Mouse (Mus musculus) cerebellum, postnatal 25 days (tissue): ENCODE measurements around the gene Psmb11.
"Not testable (repeated sequence)": the region's sequence is repeated elsewhere in the genome, so short reads cannot be mapped to it uniquely, and the experiment has no call there.

Source experiments
- DNase-seq, 2 experiments: peaks; one replicate each; pipeline ENCODE4 v3.0.0; 2021; ENCODE audit warnings: mixed read lengths in 2 of 2

Gene Psmb11

GRCm38 (mm10) chr14:54603686-54604085 lies 17.5 kb upstream of the Psmb11 start:
- DNase-seq: peak in 1 of 2 experiments; percentile 48

- peak; percentile 87 to 95 for DNase-seq
Observed at GRCm38 (mm10) chr14:54605752-54606321, 15.4 kb upstream of the Psmb11 start, which contains the start of gene 4931414P19Rik. Gene 4931414P19Rik (minus strand): TSS chr14:54605993.

GRCm38 (mm10) chr14:54607226-54607625 lies 14.0 kb upstream of the Psmb11 start:
- no peak for DNase-seq

- DNase-seq: no peak
Observed at GRCm38 (mm10) chr14:54609245-54609644, 12.0 kb upstream of the Psmb11 start.

GRCm38 (mm10) chr14:54609962-54610361 lies 11.3 kb upstream of the Psmb11 start:
- peak in 1 of 2 experiments; percentile 50 for DNase-seq

GRCm38 (mm10) chr14:54610648-54611047 lies 10.6 kb upstream of the Psmb11 start:
- DNase-seq: no peak

GRCm38 (mm10) chr14:54614130-54614529 lies 7.1 kb upstream of the Psmb11 start:
- not testable (repeated sequence) for DNase-seq

- no peak for DNase-seq
Observed at GRCm38 (mm10) chr14:54616226-54616825, 4.9 kb upstream of the Psmb11 start.

GRCm38 (mm10) chr14:54617152-54617896 lies 3.9 kb upstream of the Psmb11 start:
- no peak for DNase-seq

GRCm38 (mm10) chr14:54617897-54618365 lies 3.3 kb upstream of the Psmb11 start, which contains the start of gene Psmb5:
Gene Psmb5 (minus strand): TSS chr14:54618022.
- DNase-seq: peak; percentile 91 to 93

- no peak for DNase-seq
Observed at GRCm38 (mm10) chr14:54623334-54623733, 2.1 kb downstream of the Psmb11 start.

- no peak for DNase-seq
Observed at GRCm38 (mm10) chr14:54624976-54625375, 3.7 kb downstream of the Psmb11 start.

GRCm38 (mm10) chr14:54628103-54628502 lies 6.9 kb downstream of the Psmb11 start:
- DNase-seq: no peak

GRCm38 (mm10) chr14:54629797-54630196 lies 8.6 kb downstream of the Psmb11 start:
- no peak for DNase-seq

- DNase-seq: no peak
Observed at GRCm38 (mm10) chr14:54630583-54631239, 9.5 kb downstream of the Psmb11 start.

GRCm38 (mm10) chr14:54631240-54631599 lies 10.0 kb downstream of the Psmb11 start:
- DNase-seq: no peak

- DNase-seq: no peak
Observed at GRCm38 (mm10) chr14:54632252-54632651, 11.0 kb downstream of the Psmb11 start.

GRCm38 (mm10) chr14:54634182-54634581 lies 12.9 kb downstream of the Psmb11 start:
- no peak for DNase-seq

GRCm38 (mm10) chr14:54636954-54637353 lies 15.7 kb downstream of the Psmb11 start:
- peak; percentile 57 to 71 for DNase-seq

GRCm38 (mm10) chr14:54638210-54638609 lies 17.0 kb downstream of the Psmb11 start:
- DNase-seq: no peak

- no peak for DNase-seq
Observed at GRCm38 (mm10) chr14:54640121-54640520, 18.9 kb downstream of the Psmb11 start.

- no peak for DNase-seq
Observed at GRCm38 (mm10) chr14:54640946-54641304, 19.7 kb downstream of the Psmb11 start, which contains the start of gene Gm17606. Gene Gm17606 (plus strand): TSS chr14:54640952.

- DNase-seq: peak; percentile 90 to 92
Observed at GRCm38 (mm10) chr14:54641305-54641969, 20.2 kb downstream of the Psmb11 start, which contains the start of gene Cdh24. Gene Cdh24 (minus strand): TSS chr14:54641364.
